Mouse (Mus musculus) retina, adult 2 months (tissue): ENCODE data around the gene Tjap1.

Experiments
- DNase-seq: peaks from one replicate; pipeline ENCODE4 v3.0.0-alpha.2; 2012; ENCODE audit warnings: low read depth, low spot score

The Tjap1 gene

DNA sequence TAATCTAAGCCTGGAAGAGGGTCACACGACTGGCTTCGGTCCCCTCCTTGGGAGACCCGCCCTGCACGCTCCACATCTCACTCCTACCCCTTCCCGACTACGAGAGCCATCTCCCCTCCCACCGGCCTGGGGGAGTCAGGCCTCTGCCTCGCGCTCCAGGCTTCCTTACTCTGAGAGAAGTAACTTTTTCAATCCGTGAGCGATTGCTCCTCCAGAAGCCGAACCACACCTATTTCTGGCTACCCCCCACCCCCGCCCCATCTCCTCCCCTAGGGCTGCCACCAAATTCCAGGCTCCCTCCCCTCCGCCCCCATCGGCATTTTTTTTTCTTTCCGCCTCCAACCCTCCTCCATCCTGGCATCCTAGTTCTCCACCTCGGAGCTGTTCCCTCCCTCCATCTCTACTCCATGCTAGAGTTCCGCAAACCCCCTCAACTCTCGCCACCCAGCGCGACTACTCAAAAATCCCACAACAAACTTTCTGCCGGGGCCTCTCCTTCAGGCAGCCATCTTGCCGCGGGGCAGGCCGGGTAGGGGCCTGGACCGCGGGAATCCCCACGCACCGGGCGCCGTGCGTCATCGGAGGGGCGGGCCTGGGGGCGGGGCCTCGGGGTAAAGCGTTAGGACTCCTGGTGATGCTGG, at the start of gene Tjap1:
Tjap1 (minus strand) TSS at position 544 of the 641 bp plus-strand sequence.
- peak; percentile 67 for DNase-seq

DNA sequence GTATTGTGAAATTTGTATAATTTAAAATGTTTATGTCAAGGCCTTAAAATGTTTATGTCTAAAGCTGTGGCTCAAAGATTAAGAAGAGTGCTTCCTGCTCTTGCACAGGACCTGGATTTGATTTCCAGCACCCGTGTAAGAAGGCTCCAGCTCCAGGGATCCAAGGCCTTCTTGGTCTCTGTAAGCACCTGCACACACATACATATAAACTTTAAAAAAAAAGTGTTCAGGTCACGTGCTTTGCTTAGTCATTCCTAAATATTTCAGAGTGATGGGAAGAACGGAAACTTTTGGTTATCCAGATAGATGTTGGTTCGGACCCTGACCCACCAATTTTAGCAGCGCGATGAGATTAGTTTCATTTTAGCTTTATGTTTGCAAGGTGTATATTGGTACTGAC, 45.9 kb upstream of the Tjap1 start:
- no peak for DNase-seq

DNA sequence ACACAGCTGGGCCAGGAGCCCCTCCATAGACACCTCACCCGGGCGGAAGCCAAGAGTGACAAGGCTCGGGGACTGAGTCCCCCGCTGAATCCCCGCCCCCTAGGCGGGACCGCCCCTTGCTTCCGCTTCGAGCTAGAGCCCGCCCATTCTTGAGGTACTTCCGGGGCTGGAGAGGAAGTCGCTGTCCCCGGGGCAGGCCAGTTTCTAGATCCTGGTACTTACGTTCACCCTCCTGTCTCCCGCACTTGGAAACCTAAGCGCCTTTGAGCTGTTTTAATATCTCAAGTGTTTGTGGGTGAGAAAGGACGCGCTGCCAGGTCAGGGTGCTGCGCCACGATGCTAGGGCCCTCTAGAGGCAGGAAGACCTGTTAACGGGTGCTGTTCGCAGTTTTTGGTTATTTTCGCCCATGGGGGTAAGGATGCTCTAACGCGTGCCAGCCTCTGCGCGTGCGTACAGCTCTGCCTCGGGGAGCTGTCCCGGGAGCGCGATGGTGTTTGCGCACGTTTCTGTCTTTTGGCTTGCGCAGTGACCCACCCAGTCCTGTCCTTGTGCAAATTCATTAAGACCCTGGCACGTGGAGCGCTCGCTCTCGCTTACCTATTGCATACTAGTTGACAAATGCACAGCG, 45.2 kb upstream of the Tjap1 start, which contains the start of gene Abcc10:
Abcc10 (minus strand) TSS at position 447 of the 629 bp plus-strand sequence.
- DNase-seq: peak; percentile 95

DNA sequence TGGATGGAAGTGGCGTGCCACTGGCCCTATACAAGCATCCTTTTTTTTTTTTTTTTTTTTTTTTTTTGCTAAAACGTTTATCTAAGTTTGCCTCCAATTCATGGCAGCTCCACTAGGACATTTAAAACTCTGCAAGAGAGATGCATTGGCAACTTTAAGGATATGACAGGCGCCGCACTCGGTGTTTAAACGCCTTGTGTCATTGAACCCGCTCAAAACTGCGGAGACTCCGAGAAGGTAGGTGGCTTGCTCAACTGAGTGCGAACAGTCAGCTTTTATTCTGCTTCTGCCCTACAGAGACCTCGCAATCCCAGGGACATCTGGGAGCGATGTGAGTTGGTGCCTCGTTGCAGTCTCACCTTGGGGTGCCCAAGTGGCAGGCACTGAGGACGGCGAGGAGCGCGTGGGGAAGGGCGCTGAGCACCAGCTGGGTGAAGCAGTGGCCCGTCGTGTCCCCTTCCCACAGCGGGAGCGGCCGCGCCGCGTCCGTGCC, 44.6 kb upstream of the Tjap1 start:
- no peak for DNase-seq

DNA sequence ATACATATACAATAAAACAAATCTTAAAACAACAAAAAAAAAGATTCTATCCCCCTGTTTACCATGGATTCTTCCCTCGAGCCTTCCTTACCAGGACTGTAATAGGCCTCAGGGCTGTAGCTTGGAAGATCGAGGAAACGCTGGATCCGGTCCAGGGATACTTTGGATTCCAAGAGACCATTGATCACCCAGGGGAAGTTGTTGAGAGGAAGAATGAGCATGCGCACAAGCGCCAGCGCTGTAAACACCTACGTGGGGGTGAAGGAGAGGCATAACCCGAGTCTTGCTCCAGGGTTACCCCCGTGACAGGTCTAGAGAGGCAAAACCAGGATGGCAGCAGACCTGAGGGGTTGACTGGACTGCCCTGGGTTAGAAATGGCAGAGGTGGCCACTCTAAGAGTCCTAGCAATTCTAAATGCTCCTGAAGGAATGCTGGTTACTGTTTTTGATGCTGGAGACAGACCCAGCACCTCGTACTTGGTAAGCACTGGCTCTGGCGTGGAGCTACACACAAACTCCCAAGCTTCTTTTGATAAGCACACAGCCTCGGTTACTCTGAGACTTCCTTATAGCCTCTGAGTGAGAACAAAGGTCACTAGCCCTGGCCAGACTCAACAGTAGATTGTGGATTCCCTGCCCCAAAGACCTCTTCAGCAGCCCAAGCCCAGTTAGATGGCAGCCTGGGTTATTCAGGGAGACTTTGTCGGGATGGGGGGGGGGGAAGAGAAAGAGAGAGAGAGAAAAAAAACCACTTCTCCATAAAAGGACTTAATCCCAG, 39.4 kb upstream of the Tjap1 start:
- DNase-seq: no peak

DNA sequence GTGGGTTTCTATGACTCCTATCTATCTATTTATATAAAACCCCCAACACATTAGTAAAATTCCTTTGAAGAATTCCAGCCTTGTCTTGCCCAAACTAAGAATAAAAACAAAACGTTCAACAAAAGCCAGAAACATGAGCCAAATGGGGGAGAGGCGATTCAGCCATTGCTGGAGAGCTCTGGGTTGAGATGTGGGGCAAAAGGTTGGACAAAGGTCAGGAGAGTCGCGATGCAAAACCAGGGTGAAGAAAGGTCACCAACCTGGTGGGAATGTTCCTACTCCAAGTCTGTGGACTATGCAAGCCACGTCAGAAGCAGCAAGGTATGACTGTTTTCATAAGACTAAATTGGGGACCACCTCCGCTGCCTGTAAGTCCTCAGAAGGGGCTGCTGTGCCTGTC, 37.7 kb upstream of the Tjap1 start:
- DNase-seq: no peak

DNA sequence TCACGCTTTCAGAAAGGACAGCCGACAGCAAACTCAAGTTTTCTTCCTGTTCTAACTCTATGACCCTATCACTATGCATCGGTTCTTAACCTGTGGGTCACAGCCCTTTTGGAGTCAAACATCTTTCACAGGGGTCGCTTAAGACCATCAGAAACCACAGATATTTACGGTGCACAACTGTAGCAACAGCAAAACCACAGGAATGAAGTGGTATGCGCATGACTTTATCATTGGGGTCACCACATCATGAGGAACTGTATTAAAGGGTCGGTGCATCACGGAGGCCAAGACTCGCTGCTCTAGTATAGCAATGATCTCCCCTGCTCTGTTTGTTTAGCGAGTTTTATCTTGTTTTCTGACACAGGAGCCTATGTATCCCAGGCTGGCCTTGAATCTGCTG, 33.0 kb upstream of the Tjap1 start:
- DNase-seq: no peak

DNA sequence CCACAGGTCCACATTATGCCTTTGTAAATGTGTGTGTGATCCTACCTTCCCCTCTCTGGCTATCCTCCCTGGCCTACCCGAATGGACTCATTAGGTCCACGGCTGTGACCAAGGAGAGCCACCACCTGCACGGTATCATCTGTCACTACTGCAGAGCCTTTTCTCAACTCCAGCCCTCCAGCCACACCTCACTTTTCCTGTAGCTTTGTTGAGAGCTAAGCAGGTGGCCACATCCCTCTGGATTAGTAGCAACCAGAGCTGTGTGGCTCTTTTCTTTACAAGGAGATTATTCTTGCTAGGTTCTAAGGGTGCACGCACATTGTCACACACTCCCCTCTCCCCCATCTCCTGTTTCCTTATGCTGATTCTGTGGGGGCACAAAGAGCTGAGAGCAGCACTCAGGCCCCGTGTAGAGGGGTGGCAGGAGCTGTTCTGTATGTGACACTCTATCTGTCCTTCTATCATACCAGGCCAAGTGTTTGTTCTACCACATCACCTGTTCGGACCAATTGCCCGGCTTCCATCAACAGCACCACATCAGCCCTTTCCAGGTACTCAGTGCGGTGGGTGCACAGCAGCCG, 30.4 kb upstream of the Tjap1 start:
- no peak for DNase-seq

DNA sequence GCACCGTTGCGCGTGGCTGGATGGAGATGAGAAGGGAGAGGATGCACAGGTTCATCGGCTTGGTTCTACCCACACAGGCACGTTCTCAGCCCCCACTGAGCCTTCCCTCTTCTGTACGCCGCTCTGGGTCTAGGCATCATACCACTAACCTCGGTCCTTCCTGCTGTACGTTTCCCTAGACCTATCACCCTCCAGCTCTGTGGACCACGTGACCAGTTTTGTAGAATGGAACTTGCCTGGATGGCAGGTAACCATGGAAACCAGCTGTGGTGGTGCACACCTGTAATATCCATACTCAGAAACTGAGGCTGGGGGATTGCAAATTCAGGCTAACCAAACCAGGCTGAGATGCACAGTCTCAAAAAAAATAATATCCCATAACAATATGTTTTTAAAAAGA, 27.7 kb upstream of the Tjap1 start:
- DNase-seq: no peak

DNA sequence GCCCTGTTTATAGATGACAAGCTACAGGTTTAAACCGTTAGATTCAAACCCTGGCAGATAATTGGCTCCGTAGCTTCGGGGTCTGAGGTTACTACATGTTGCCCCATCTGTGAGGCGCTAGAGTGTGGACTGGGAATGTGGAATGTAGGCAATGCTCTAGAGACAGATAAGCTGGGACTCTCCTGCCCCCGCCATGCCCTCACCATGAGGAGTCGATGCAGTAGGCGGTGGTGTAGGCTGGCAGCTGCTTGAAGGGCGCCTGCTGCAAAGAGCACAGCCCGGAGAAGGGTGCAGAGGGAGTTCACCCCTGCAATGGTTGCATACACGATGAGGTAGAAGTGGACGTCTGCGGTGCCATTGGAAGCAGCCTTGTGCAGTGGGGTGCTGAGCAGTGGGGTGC, 27.0 kb upstream of the Tjap1 start:
- DNase-seq: no peak

DNA sequence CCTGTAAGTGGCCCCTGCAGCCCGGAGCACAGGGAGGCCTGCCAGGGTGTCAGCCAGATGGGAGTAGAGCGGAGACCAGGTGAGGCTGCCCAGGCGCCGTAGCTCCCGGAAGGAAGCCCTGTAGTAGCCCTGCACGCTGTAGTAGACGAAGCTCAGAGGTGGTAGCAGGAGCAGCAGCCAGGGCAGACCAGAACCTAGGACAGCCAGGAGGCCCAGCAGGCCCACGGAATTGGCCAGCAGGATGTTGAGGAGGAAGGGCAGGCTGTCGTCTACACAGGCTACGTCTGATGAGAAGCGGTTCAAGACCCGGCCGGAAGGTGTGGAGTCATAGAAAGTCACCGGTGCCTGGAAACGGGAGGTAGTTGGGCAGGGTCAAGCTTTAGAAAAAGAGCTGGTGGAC, 24.1 kb upstream of the Tjap1 start:
- DNase-seq: no peak

DNA sequence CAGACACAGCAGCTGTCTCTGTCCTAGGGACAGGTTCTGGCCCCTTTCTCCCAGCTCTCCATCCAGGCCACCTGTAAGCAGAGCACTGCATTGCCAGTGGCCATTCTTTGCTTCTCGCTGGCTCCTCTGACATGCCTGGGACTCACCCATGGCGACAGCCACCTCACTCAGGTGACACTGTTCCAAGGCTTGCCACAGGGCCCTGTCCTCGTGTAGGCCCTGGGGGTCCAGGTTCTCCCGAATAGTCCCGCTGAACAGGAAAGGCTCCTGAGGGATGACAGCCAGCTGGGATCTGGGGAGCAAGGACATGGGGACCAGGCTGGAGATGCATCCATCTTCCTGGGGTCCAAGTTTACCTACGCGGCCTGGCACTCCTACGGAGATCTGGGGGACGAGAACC, 21.4 kb upstream of the Tjap1 start:
- DNase-seq: no peak

DNA sequence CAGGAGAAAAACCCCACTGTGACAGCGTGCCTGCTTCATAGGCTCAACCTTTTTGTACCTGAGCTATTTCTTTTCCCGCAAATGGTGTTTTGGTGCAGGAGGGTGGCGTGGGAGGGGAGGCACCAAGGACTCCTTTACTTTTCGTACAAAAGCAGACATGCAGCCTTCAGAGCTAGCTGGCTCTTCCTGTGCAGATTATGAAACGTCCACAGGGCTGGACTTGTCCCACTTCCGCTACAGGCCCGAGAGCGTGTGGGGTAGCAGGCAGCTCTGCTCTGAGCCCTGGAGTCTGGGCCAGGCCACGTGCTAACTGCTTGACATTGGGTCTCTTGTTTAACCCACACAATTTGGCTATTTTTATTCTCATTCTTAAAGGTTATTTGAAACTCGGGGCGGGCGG, 19.1 kb upstream of the Tjap1 start:
- no peak for DNase-seq

DNA sequence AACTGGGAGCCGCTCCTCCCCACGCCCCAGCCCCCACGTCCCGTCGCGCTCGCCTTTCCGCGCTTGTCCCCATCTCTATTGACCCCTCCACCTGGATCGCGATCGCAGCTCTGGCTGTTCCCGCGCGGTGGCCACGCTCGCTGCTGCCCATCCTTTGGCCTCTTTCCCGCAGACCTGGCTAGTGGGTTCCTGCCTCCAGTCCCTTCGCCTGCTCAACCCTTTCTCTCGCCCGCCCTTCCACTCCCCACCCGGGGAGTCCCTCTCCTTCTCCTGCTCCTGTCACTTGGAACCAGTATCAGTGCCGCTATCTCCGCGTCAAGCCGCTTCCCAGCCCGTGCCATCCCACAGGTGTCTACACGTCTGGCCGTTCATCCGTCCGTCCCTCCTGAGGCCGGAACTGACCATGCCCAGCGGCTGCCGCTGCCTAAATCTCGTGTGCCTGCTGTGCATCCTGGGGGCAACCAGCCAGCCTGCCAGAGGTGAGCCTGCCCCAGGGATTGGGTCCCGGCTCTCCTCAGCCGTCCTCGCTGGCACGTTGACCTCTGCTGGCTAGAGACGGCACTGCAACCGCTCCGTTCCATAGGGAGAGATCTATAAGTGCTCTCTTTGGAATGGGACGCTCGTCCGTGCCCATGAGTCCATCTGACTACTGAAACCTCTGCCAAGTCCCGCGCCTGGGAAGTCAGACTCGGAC, 15.5 kb upstream of the Tjap1 start:
- DNase-seq: peak; percentile 51

DNA sequence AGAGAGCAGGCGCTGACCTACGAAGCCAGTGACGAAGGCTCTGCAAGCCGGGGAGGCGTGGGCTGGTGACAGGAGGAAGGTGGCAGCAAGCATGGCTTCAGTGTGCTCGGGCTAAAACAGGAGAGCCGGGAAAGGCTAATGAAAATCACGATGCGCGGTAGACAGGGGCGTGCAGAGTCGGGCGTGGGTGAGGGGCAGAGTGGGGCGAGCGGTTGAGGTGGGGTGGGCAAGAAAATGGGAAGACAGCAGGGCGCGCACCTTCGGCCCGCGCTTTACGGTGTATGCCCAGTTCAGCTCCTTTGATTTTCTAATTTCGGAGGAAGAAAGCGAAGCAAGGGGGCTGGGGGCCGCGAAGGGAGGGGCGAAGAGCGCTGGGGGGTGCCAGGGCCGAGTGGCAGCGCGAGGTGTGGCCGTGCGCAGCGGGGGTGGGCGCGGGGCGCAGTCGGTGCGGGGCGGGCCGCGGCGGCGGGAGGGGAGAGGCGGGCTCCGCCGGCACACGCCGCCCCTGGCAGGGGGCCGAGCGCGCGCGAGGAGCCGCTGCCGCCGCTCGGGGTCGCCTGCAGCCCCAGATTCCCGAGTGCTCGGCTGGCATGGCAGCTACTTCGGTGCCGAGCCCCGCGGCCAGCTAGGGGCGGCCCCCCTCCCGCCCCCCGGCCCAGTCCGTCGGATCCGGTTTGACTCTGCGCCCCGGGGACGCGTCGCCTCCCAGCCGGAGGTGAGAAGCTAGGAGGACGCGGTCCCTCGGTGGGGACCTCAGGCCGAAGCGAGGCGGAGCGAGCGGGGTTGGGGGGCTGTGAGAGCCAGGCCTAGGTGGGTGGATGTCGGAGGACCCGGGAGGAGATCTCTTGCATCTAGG, 14.8 kb upstream of the Tjap1 start, which contains the start of gene Dlk2:
Dlk2 (plus strand) TSS at position 58 of the 856 bp plus-strand sequence.
- DNase-seq: no peak

DNA sequence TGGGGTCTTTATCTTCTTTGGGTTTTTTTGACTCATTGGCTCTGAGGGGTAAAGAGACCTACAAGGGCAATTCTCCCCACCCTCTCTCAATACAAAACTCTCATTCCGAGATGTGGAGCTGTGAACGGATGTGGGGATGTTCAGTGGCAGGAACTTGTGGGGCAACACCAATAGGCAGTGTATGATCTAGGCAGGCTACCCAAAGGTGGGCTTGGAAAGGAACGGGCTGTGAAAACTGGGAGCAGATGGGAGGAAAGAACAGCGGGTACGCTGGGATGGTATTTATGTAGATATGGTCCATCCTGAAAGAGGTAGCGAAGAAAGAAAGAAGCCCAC, 14.2 kb upstream of the Tjap1 start:
- DNase-seq: no peak

DNA sequence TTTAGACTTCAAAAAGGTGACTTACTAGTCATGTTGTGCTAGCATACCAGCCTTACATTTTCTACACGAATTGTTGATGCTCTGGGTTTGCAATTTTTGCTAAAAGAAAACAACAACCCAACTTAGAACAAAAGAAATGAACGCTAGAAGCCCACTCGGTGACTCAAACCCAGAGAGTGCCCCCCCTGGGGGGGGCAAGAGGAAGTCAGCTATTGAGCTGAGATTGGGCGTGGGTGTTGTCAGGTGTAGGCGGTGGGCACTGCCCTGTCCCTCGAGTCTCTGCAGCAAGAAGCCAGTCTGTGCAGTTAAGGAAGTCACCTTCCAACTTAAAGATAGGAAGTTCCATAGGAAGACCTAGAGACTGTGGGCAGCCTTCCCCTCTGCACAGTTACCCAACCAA, 13.8 kb upstream of the Tjap1 start:
- no peak for DNase-seq

DNA sequence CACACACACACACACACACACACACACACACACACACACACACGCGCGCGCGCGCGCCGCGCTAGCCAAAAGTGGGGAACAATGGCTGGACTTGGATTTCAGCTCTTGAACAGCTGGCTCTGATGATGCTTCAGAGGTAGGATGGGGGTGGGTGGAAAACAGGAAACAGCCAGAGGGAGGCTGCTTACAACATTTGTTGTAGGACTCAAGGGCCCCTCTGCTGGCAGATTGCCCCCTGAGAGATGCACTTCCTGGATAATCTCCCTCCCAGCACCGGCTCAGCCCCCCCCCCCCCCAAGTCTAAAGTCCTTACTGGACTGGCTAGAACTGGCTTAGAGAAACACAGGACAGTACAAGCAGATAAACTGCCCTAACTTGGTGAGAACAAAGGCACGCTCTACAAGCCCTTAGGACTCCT, 4.9 kb upstream of the Tjap1 start:
- DNase-seq: no peak

DNA sequence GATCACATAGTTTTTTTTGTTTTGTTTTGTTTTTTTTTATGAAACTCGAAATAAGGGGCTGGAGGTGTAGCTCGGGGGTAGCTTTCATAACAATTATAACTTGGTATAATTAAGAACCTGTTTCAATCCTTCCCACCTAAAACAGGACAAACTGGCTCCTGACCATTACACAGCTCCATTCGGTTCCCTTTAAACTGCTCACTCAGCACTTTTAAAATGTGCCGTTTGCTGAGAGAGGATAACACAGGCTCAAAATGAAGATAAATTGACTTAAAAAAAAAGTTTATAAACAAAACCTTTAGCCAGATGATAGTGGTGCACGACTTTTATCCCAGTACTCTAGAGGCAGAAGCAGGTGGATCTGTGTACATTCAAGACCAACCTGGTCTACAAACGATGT, 2.6 kb upstream of the Tjap1 start:
- DNase-seq: no peak

DNA sequence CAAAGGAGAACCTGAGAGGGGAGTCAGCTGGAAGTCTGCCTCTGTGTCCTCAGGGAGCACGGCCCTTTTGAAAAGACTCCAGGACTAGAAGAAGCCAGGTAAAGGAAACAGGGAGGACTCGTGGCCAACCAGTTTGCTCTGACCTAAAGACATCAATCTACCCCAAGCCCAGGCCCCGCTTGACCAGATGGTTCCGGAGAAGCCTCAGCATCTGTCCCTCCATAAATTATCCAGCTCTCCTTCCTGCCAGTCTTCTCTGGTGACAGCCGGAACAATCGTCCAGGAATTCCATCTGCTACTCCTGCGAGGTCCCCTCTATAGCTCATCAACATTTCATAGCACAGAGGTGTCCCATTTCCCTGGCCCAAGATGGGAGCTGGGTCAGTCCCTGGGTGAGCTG, 1.8 kb upstream of the Tjap1 start:
- DNase-seq: no peak

DNA sequence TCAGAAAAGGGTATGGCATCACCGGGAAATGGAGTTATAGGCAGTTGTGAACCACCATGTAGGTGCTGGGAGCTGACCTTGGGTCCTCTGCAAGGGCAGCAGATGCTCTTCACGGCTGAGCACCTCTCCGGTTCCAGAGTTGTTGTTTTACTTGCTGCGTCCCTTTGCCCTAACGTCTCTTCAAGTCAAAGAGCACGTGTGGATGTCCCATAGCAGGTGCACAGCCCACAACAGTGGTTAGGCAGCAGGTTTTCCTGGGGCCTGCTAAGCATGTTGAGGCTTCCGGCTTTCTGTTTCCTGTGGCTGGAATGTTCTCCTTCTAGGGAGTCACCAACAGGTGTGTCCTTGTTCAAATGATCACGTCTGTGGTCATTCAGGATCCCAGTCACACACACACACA, 1.1 kb upstream of the Tjap1 start:
- DNase-seq: no peak
